Mouse (Mus musculus): Measurements from ENCODE around the gene Olfr340.
"Not testable (repeated sequence)": the region's sequence is repeated elsewhere in the genome, so short reads cannot be mapped to it uniquely, and the experiment has no call there.

Gene Olfr340

GRCm38 (mm10) chr2:36452287-36452686 is at the start of gene Olfr340:
TSS of gene Olfr340 (plus strand) at chr2:36452587.
- no peak for DNase-seq

DNA sequence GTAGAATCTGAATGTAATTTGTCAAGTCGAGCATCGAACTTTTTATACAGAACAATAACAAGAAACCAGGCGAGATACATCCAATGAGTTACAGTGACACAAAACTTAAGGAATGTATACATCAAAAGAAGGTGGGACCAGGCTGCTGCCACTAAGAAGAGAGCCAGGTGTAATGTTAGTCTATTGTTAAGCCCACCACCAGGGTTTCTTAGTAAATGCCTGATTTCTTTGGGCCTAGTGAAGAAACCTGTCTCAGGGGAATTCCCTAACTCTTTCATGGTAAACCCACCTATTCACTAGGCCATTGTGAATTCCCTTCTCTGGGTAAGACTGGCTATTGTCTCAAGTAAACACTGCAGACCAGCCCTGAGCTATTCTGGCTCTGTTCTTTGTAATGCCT is 37.2 kb upstream of the Olfr340 start:
- DNase-seq, result not testable (repeated sequence)

GRCm38 (mm10) chr2:36415591-36415990 is 36.8 kb upstream of the Olfr340 start:
- DNase-seq, result not testable (repeated sequence)

GRCm38 (mm10) chr2:36418647-36419046 is 33.7 kb upstream of the Olfr340 start, which contains the start of gene Olfr339:
TSS of gene Olfr339 (plus strand) at chr2:36418947.
- DNase-seq, result no peak

DNA sequence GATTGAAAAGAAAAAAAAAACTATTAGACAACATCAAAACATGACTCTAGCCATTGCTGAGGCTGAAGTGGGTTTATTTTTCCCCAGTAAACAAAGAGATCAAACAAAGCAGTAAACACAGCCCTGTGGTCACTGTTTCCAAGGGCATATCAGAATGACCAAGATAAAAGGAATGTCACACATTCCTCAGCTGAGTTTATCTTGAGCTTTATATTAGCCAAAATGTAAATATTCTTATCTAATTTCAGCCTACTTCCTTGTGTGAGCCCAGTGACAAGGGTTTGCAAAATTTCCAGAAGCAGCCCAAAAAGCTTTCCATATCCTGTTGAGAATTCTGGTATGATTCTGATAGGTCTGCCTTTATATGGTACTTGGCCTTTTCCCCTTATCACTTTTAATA is 21.2 kb downstream of the Olfr340 start:
- DNase-seq, result no peak

DNA sequence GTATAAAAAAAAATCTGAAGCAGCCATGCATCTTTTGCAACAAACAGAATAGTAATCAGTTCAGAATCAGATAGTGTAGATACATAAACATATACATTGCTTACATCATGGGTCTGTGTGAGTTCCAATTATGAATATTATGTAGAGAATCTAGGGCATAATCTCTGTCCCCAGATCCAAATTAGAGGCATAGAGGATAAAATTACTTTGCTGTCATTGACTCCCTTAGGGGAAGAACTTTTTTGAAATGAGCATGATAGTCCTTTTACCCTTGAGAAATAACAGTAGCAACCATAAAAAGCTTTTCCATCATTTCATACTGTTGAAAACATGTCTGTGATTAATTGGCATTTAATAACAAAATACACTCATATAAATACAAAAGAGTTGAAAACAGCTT is 30.0 kb downstream of the Olfr340 start, which contains the start of gene Olfr341:
TSS of gene Olfr341 (minus strand) at position 101 of the 400 bp plus-strand sequence.
- DNase-seq, result no peak
